Mouse (Mus musculus) limb, embryonic 11.5 days (tissue): ENCODE data around the gene Ift81. TPM values are rescaled to one million over a fixed set of nuclear protein-coding genes. Genes with fewer than 3 reads are reported as not detected.

ENCODE experiments used
- ATAC-seq: fragments of 200-750 bp; cut with Nextera tagmentation; 2 replicates; pipeline ENCODE4 v1.8.0; 2017; ENCODE audit warnings: low read depth; ENCODE audit not compliant: insufficient number of reproducible peaks, low FRiP score, low TSS enrichment
- DNase-seq: peaks from one replicate; pipeline ENCODE4 v3.0.0-alpha.2; 2015; ENCODE audit warnings: low spot score
- H3K27ac ChIP-seq: fragments of 300-500 bp; sonication (generic); replicated peaks from 2 replicates; pipeline ENCODE4 v1.5.1; 2014; ENCODE audit warnings: low read depth, mild to moderate bottlenecking, low read length
- H3K27me3 ChIP-seq: fragments of 300-500 bp; sonication (generic); 2 replicates; pipeline ENCODE4 v1.6.1; 2014; ENCODE audit warnings: mild to moderate bottlenecking, low read length, mixed read lengths; ENCODE audit not compliant: control insufficient read depth, insufficient read depth
- H3K36me3 ChIP-seq: fragments of 300-500 bp; sonication (generic); 2 replicates; pipeline ENCODE4 v1.6.1; 2014; ENCODE audit warnings: mild to moderate bottlenecking, low read length, moderate library complexity, mixed read lengths; ENCODE audit not compliant: control insufficient read depth, insufficient read depth
- H3K4me1 ChIP-seq: fragments of 300-500 bp; sonication (generic); 2 replicates; pipeline ENCODE4 v1.6.1; 2014; ENCODE audit warnings: low read length, mixed read lengths; ENCODE audit not compliant: control insufficient read depth, insufficient read depth
- H3K4me2 ChIP-seq: fragments of 300-500 bp; sonication (generic); 2 replicates; pipeline ENCODE4 v1.6.1; 2014; ENCODE audit warnings: low read depth, mild to moderate bottlenecking, moderate library complexity; ENCODE audit not compliant: severe bottlenecking
- H3K4me3 ChIP-seq: fragments of 300-500 bp; sonication (generic); 2 replicates; pipeline ENCODE4 v1.5.1; 2014; ENCODE audit warnings: low read depth, low read length
- H3K9ac ChIP-seq: fragments of 300-500 bp; sonication (generic); 2 replicates; pipeline ENCODE4 v1.6.1; 2014; ENCODE audit warnings: mild to moderate bottlenecking, low read length
- H3K9me3 ChIP-seq: fragments of 300-500 bp; sonication (generic); 2 replicates; pipeline ENCODE4 v1.6.1; 2016; ENCODE audit warnings: low read length; ENCODE audit not compliant: control insufficient read depth
- WGBS: fragments of 180-500 bp; shearing (Covaris S2); extraction: QIAGEN DNeasy Blood & Tissue Kit; methylation state at CpG from one replicate; pipeline ENCODE4 v1.1.7; 2014; 5-methylcytosine and 5-hydroxymethylcytosine counted together
- polyA plus RNA-seq: library from polyadenylated mRNA; unstranded; fragments of >200 nt; fragmentation: Nextera tagmentation; extraction: Ambion mirVana; gene quantifications from 2 replicates; pipeline ENCODE4 v1.2.1, GENCODE M21; 2014

Ift81 gene
- polyA plus RNA-seq, 1 experiment from 2014 or later = 39.6 TPM

DNA sequence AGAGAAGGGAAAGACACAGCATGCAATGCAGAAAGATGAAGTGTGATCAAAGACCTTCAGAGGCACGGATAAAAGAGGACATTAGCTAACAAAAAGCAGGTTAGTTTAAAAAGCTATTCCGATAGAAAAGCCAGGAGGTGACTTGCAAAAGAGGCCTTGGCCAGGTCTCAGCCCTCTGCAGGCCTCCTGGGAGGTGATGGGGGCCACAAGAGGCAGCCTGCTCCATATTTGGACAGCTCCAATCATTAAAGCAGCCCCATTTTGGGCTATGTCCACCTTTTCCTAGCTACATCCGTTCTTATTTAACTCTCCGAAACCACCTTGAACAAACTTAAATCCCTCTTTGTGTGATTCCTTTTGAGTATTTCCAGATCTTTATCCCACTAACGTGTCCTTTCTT, 108.8 kb downstream of the Ift81 start:
- no peak overlapping the region for H3K4me2 ChIP-seq
- H3K27me3 ChIP-seq = no peaks in the 10 kb centered on the region
- ATAC-seq = no peak
- 68% methylated on average over 5 of the region's 5 CpGs for WGBS
- H3K27ac ChIP-seq = no peak overlapping the region
- no peaks in the 10 kb centered on the region for H3K36me3 ChIP-seq
- no peak overlapping the region for H3K9ac ChIP-seq
- H3K9me3 ChIP-seq = no peaks in the 10 kb centered on the region
- H3K4me1 ChIP-seq = no peaks in the 10 kb centered on the region
- DNase-seq = no peak
- H3K4me3 ChIP-seq = no peak overlapping the region

DNA sequence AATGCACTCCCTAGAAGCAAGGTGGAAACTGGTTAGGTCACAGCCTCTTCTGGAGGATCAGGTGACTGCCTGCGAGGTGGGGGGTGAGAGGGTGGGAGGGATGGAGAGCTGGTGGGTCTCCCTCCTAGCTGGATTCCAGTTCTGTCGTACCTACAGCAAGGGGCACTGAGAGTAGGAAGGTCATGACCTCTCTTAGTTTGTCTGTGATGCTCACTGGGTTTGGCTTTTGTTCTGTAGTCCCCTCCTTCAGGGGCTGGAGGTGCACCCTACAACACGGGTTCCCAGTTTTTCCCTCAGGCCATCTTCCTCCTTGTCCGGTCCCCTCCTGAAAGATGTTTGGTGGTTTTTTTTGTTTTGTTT, 110.6 kb downstream of the Ift81 start:
- H3K9me3 ChIP-seq = no peaks in the 10 kb centered on the region
- DNase-seq (no peak), ATAC-seq (no peak)
- H3K4me3 ChIP-seq = no peak overlapping the region
- no peak overlapping the region for H3K9ac ChIP-seq
- no peak overlapping the region for H3K4me2 ChIP-seq
- WGBS = 35% methylated on average over 4 of the region's 4 CpGs
- no peaks in the 10 kb centered on the region for H3K27me3 ChIP-seq
- peaks cover 2% of the 10 kb centered on the region; the same call in 1 of the 2 replicates for H3K36me3 ChIP-seq
- no peak overlapping the region for H3K27ac ChIP-seq
- peaks cover 6% of the 10 kb centered on the region for H3K4me1 ChIP-seq

DNA sequence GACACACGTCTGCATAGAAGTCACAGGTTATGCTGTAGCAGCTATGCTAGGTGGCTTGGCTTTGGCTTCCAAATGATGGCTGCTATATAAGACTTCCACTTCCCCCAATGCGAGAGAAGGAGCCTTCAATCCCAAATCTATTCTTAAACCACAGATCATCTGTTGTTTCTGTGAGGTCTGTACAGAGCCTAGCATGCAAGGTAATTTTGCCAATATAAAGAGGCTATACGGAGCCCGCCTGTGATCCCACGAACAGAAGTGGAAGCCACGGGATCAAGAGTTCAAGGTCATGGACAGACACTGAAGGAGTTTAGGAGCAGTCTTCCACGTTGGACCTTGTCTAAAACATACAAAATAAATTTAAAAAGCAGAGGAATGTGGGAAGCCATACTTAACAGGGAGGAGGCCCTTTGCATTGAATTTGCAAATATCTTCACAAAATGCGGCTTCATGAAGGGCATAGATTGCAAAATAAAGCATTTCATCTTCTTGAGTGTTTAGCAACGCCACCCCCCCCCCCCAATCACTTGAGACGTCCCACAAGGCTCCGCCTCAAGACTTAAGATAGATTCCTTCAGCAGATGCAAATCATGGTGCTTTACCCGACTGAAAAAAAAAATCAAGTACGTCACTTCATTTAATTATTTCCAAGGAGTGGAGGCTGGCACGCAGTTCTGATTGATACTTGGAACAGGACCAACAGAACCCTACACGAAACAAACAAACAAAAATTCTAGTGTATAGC, 111.1 kb downstream of the Ift81 start:
- H3K9ac ChIP-seq = peak overlapping the region; percentile 80
- DNase-seq (no peak), ATAC-seq (no peak)
- H3K36me3 ChIP-seq = peaks cover 2% of the 10 kb centered on the region
- no peaks in the 10 kb centered on the region for H3K9me3 ChIP-seq
- H3K4me1 ChIP-seq = peaks cover 6% of the 10 kb centered on the region
- peak overlapping the region; percentile 68 for H3K4me3 ChIP-seq
- 43% methylated on average over 15 of the region's 15 CpGs for WGBS
- peak overlapping the region; percentile 68 for H3K4me2 ChIP-seq
- H3K27me3 ChIP-seq = no peaks in the 10 kb centered on the region
- no peak overlapping the region for H3K27ac ChIP-seq

DNA sequence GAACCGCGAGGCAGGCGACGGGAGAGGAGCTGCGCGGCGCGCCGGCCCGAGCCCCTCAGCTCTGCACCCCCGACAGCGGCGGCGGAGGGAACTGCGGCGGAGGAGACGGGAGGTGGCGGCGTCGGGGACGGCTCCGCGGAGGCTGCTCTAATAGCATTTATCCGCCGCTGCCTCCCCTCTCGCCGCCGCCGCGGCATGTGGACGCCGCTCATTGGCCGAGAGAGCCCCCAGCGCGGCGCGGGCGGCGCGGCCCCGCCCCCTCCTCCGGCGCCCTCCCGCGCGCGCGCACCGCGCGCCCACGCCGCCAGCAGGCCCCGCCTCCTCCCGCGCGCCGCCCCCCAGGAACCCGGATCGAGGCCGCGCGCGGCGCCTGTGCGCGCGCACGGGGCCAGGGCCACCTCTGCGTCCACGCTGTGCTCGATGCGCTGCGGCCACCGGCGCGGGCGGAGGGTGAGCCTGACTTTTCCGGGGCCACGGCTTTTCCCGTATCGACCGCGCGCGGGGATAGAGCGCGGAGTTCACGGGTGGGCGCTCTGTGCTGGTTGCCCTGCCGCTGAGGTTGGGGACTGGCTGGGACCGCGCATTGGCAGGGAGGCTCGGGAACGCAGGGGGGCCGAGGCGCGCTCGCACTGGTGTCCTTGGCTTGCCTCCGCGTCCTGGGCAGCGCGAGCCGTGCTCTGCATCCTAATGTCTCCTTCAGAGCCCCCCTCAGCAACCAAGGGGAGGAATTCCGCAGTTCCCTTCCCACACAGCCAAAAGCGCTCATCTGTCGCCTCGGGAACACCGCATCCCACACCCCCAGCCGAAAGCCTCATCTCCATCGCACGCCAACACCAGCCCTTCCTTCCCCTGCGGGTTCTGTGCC, 112.0 kb downstream of the Ift81 start, which contains the start of gene Atp2a2:
Gene Atp2a2, minus strand, starts transcription at position 149 of the 865 bp plus-strand sequence.
- H3K9ac ChIP-seq = peak within 1 kb of the TSS; percentile 98
- under 1% methylated on average over 81 of the region's 113 CpGs for WGBS
- H3K27ac ChIP-seq = peak within 1 kb of the TSS; percentile 97
- H3K4me1 ChIP-seq = peaks cover 6% of the 10 kb centered on the region
- H3K27me3 ChIP-seq = no peaks in the 10 kb centered on the region
- peaks cover 2% of the 10 kb centered on the region for H3K36me3 ChIP-seq
- H3K4me3 ChIP-seq = peak within 1 kb of the TSS; percentile 68
- peak within 1 kb of the TSS; percentile 68 for H3K4me2 ChIP-seq
- H3K9me3 ChIP-seq = no peaks in the 10 kb centered on the region
- ATAC-seq = peak; percentile 90
- DNase-seq = peak; percentile 92

DNA sequence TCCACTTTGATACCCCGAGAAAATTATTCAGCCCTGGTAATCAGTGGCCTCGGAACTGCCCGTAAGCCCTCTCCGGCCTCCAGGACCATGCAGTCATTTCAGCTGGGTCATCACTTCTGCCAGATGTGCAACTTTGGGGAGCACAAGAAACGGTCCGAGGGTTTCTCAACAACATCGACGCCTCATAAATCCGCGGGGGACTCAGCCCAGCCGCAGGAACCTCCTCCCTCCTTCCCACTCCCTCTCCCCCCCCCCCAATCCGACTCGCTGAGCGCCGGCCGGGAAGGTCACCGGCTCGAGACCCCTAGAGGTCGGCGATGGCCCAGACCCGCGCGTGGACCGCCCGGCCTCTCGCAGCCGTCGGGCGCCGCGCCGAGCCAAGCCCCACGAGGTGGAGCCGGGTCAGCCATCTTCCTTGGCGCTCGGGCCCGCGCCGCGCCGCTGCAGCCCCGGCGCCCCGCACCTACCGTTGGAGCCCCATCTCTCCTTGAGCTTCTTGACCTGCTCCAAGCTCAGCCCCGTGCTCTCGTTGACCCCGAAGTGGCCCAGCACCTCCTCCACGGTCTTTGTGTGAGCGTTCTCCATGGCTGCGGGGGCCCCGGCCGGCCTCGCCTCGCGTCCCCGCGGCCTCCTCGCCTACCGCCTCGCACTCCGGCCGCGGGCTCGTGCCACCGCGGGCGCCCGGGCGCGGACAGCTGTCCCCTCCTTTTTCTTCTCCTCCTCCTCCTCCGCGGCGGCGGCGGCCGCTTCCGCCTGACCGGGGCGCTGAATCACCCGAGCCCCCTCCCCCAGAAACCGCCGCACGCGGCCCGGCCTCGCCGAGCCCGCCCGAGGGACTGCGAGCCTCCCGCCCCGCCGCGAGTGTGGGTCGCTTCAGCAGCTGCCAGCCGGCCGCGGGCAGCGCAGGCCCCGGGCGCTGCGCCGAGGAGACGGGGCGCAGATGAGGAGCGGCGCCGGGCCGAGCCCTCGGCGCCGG, 112.9 kb downstream of the Ift81 start:
- peak overlapping the region; percentile 68 for H3K4me3 ChIP-seq
- no peaks in the 10 kb centered on the region for H3K9me3 ChIP-seq
- under 1% methylated on average over 104 of the region's 113 CpGs for WGBS
- peaks cover 7% of the 10 kb centered on the region for H3K36me3 ChIP-seq
- peaks cover 6% of the 10 kb centered on the region for H3K4me1 ChIP-seq
- DNase-seq (peak; percentile 73), ATAC-seq (peak; percentile 42)
- H3K27ac ChIP-seq = peak overlapping the region; percentile 97
- H3K9ac ChIP-seq = peak overlapping the region; percentile 98
- H3K27me3 ChIP-seq = no peaks in the 10 kb centered on the region
- H3K4me2 ChIP-seq = peak overlapping the region; percentile 68

DNA sequence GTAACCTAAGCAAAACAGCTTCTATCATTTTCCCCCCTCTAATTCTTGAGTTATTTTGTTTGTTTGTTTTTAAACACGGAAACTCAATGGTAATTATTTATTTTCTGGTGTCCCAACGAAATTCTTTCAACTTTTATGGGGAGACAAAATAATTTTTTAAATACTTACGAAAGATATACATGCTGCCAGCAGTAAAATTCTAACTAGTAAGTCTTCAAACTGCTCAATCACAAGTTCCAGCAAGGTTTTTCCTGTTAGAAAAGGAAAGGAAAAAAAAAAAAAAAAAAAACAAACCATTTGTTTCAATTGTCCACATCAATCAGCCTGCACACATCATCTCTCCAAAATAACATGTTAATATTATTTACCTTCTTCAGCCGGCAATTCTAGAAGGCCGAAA, 113.8 kb downstream of the Ift81 start:
- H3K4me3 ChIP-seq = peak overlapping the region; percentile 68
- peaks cover 6% of the 10 kb centered on the region for H3K4me1 ChIP-seq
- H3K27ac ChIP-seq = no peak overlapping the region
- H3K36me3 ChIP-seq = peaks cover 7% of the 10 kb centered on the region
- H3K4me2 ChIP-seq = peak overlapping the region; percentile 68
- ATAC-seq (no peak), DNase-seq (no peak)
- H3K9ac ChIP-seq = no peak overlapping the region; the same call in 1 of the 2 replicates
- H3K9me3 ChIP-seq = no peaks in the 10 kb centered on the region
- H3K27me3 ChIP-seq = no peaks in the 10 kb centered on the region
- 31% methylated on average over 5 of the region's 5 CpGs for WGBS
